Mouse (Mus musculus): ENCODE results near the gene Scaf1. TPM values are rescaled to one million over a fixed set of nuclear protein-coding genes. Genes with fewer than 3 reads are reported as not detected.

Gene Scaf1
- total RNA-seq, 2 experiments from 2014 or later, result 8.7 to 21.9 TPM

DNA sequence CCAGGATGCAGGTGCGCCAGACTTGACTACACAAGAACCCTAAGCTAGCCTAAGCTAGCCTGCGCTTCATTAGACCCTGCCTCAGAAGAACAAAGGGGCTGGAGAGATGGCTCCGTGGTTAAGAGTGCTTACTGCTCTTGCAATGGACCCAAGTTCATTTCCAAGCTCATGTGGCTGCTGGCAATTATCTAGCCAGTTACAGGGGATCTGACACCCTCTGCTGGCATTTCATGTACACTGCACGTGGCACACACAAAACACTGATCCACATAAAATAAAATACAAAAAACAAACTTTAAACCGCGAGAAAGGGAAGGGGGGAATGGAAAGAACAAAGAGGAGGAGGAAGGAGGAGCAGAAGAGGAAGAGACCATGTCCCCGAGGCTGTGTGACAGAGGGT is 58.0 kb downstream of the Scaf1 start:
- ATAC-seq (replicated peaks; ENCODE audit: poor library complexity), result peak; percentile 66

DNA sequence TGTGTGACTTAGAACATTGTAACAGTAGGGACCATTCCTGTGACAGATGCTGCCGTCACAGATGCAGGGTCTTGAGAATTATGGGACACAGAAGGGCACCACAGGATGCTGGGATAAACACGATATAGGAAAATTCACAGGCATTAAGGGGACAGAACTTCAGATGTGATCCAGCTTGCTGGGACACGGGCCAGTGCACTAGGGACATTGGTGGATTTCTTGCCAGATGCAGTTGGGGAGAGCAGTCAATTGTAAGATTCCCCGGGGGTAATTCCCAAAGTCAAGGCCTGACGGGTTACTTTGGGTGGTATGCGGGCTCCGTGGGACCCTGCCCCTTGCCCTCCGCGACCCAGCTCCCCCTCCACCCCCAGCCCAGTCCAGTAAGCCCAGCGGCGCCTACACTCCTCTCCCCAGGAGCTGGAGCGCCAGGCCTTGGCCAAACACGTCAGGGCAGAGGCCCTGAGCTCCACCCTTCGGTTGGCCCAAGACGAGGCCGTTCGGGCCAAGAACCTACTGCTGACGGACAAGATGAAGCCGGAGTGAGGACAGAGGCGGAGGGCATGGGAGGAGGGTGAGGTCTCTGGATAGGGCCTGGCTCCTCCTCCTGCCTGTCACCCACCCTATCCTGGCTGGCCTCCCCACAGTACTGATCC is 58.9 kb downstream of the Scaf1 start:
- no peak for ATAC-seq (replicated peaks; ENCODE audit: poor library complexity)

DNA sequence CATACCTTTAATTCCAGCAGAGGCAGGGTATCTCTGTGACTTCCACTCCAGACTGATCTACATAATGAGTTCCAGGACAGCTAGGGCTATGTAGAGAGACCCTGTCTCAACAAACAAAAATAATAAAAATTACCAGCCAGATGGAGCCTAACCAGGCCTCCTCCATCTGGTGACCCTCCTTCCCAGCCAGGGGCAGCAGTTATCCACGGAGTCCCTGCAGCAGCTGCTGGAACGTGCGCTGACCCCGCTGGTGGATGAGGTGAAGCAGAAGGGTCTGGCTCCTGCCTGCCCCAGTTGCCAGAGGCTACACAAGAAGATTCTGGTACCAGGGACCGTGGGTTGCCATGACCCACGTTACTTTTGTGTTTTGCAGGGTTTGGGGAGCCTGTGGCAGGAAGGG is 59.9 kb downstream of the Scaf1 start:
- ATAC-seq (replicated peaks; ENCODE audit: poor library complexity), result no peak

DNA sequence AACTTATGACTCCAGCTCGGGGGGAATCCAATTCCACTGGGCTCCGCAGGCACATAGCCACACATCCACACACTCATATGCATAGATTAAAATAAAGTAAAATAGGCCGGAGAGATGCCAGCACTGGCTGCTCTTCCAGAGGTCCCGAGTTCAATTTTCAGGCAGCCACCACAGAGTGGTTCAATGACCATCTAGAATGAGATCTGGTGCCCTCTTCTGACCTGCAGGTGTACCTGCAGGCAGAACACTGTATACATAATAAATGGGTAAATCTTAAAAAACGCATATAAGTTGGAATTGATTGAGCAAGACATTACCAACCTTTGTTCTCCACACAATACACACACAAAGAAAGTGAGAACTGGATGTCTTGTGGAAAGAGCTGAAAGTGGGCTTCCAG is 60.5 kb downstream of the Scaf1 start:
- ATAC-seq (replicated peaks; ENCODE audit: poor library complexity), result peak; percentile 19; the same call in 1 of the 2 replicates

DNA sequence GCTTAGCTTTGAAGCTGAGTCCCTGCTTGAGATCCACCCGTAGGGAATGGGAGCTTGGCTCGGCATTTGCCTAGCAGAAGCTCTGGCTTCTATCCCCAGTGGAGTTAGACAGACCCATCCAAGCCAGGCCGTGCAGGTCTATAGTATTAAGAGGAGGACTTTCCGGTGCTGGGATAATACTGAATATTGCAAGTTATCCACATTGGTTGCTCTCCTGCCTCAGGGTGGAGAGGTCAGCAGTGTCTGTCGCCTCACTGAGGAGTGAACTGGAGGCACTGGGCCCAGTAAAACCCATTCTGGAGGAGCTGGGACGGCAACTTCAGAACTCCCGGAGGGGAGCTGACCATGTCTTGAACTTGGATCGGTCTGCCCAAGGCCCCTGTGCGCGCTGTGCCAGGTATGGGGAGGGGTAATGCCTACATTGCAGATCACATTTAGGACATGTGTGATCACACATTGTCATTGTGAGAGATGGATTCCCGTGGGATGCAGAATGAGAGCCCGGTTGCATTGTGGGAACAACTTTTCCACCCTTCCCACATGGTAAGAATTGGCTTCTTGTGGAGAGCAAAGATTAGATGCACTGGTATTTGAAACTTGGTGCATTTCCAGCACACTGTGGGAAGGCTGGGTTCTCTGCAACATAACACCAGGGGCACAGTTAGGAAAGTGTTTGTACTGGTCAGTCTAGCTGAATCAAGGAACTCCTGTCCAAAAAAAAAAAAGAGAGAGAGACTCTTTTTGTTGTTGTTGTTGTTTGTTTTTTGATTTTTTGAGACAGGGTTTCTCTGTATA is 61.9 kb downstream of the Scaf1 start:
- no peak for ATAC-seq (replicated peaks; ENCODE audit: poor library complexity)

DNA sequence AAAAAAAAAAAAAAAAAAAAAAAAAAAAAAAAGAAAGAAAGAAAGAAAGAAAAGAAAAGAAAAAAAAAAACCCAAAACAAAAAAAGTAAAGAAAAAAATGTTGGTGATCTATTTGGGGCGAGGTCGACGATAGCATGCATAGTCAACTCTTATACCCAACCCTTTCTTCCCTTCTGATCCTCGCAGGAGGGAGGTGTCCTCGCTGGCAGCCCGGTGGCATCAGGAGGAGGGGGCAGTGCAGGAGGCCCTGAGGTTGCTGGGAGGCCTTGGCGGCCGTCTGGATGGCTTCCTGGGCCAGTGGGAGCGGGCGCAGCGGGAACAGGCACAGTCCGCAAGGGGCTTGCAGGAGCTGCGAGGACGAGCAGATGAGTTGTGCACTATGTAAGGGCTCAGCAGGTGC is 62.6 kb downstream of the Scaf1 start:
- no peak for ATAC-seq (replicated peaks; ENCODE audit: poor library complexity)

Other genes with a start within 250 kb of the Scaf1 start
Only the 30 nearest of the 35 such genes appear.
- 8.0 and 10.4 TPM in 2 replicates for gene Akt1s1, start 167.4 kb downstream of the Scaf1 start, total RNA-seq (2015)
- 23.9 and 24.9 TPM in 2 replicates for gene Akt1s1, start 167.4 kb downstream of the Scaf1 start, total RNA-seq (2017)
- gene Tbc1d17, start 167.3 kb downstream of the Scaf1 start, total RNA-seq (2015), result 15.2 and 19.2 TPM in 2 replicates
- gene Tbc1d17, start 167.3 kb downstream of the Scaf1 start, total RNA-seq (2017), result 13.6 and 13.8 TPM in 2 replicates
- 43.4 and 49.9 TPM in 2 replicates for gene Pnkp, start 159.2 kb downstream of the Scaf1 start, total RNA-seq (2015)
- gene Pnkp, start 159.2 kb downstream of the Scaf1 start, total RNA-seq (2017), result 60.7 and 69.8 TPM in 2 replicates
- gene Ptov1, start 146.6 kb downstream of the Scaf1 start, total RNA-seq (2015), result 55.3 and 63.9 TPM in 2 replicates
- gene Ptov1, start 146.6 kb downstream of the Scaf1 start, total RNA-seq (2017), result 25.5 and 41.5 TPM in 2 replicates
- gene Med25, start 123.7 kb downstream of the Scaf1 start, total RNA-seq (2015), result 26.0 and 36.8 TPM in 2 replicates
- 11.4 and 14.5 TPM in 2 replicates for gene Med25, start 123.7 kb downstream of the Scaf1 start, total RNA-seq (2017)
- 9.8 and 10.6 TPM in 2 replicates for gene Fuz, start 120.3 kb downstream of the Scaf1 start, total RNA-seq (2015)
- gene Fuz, start 120.3 kb downstream of the Scaf1 start, total RNA-seq (2017), result 16.6 and 19.9 TPM in 2 replicates
- 36.1 and 40.4 TPM in 2 replicates for gene Ap2a1, start 86.9 kb downstream of the Scaf1 start, total RNA-seq (2015)
- 25.8 and 39.8 TPM in 2 replicates for gene Ap2a1, start 86.9 kb downstream of the Scaf1 start, total RNA-seq (2017)
- not detected in 2 replicates for gene Tsks, start 73.2 kb downstream of the Scaf1 start, total RNA-seq (2015)
- gene Tsks, start 73.2 kb downstream of the Scaf1 start, total RNA-seq (2017), result not detected in 2 replicates
- 0.42 and 0.54 TPM in 2 replicates for gene Cpt1c, start 41.5 kb downstream of the Scaf1 start, total RNA-seq (2015)
- gene Cpt1c, start 41.5 kb downstream of the Scaf1 start, total RNA-seq (2017), result 0.25 and 1.6 TPM in 2 replicates
- 147 and 153 TPM in 2 replicates for gene Prmt1, start 29.8 kb downstream of the Scaf1 start, total RNA-seq (2015)
- gene Prmt1, start 29.8 kb downstream of the Scaf1 start, total RNA-seq (2017), result 113 and 135 TPM in 2 replicates
- gene Irf3, start 18.7 kb downstream of the Scaf1 start, total RNA-seq (2015), result 71.9 and 79.5 TPM in 2 replicates
- 70.4 and 89.4 TPM in 2 replicates for gene Irf3, start 18.7 kb downstream of the Scaf1 start, total RNA-seq (2017)
- gene Bcl2l12, start 17.7 kb downstream of the Scaf1 start, total RNA-seq (2015), result 22.6 and 25.9 TPM in 2 replicates
- 26.2 and 28.0 TPM in 2 replicates for gene Bcl2l12, start 17.7 kb downstream of the Scaf1 start, total RNA-seq (2017)
- 4.8 and 6.1 TPM in 2 replicates for gene Rras, start 1.6 kb upstream of the Scaf1 start, total RNA-seq (2015)
- 1.1 TPM in 1 of 2 replicates, not detected in the other for gene Rras, start 1.6 kb upstream of the Scaf1 start, total RNA-seq (2017)
- gene Prr12, start 36.5 kb upstream of the Scaf1 start, total RNA-seq (2015), result 20.5 and 21.7 TPM in 2 replicates
- 2.8 and 4.0 TPM in 2 replicates for gene Prr12, start 36.5 kb upstream of the Scaf1 start, total RNA-seq (2017)
- 39.7 and 45.0 TPM in 2 replicates for gene Nosip, start 46.1 kb upstream of the Scaf1 start, total RNA-seq (2015)
- 46.8 and 49.2 TPM in 2 replicates for gene Nosip, start 46.1 kb upstream of the Scaf1 start, total RNA-seq (2017)
- 2.6 and 4.7 TPM in 2 replicates for gene Prrg2, start 46.3 kb upstream of the Scaf1 start, total RNA-seq (2015)
- 3.0 and 4.2 TPM in 2 replicates for gene Prrg2, start 46.3 kb upstream of the Scaf1 start, total RNA-seq (2017)
- 4.6 and 7.8 TPM in 2 replicates for gene Rcn3, start 75.9 kb upstream of the Scaf1 start, total RNA-seq (2015)
- gene Rcn3, start 75.9 kb upstream of the Scaf1 start, total RNA-seq (2017), result 5.4 TPM in 2 replicates
- 0.54 and 0.62 TPM in 2 replicates for gene Fcgrt, start 87.5 kb upstream of the Scaf1 start, total RNA-seq (2015)
- gene Fcgrt, start 87.5 kb upstream of the Scaf1 start, total RNA-seq (2017), result 3.9 TPM in 2 replicates
- 3,046 and 3,197 TPM in 2 replicates for gene Rps11, start 108.1 kb upstream of the Scaf1 start, total RNA-seq (2015)
- 1,081 and 1,541 TPM in 2 replicates for gene Rps11, start 108.1 kb upstream of the Scaf1 start, total RNA-seq (2017)
- gene Rpl13a, start 112.4 kb upstream of the Scaf1 start, total RNA-seq (2015), result 2,930 and 3,118 TPM in 2 replicates
- gene Rpl13a, start 112.4 kb upstream of the Scaf1 start, total RNA-seq (2017), result 3,320 and 3,859 TPM in 2 replicates
- not detected in 2 replicates for gene Gm45713, start 119.9 kb upstream of the Scaf1 start, total RNA-seq (2015)
- gene Gm45713, start 119.9 kb upstream of the Scaf1 start, total RNA-seq (2017), result 1.4 TPM in 1 of 2 replicates, not detected in the other
- gene Flt3l, start 120.1 kb upstream of the Scaf1 start, total RNA-seq (2015), result 8.2 and 8.5 TPM in 2 replicates
- gene Flt3l, start 120.1 kb upstream of the Scaf1 start, total RNA-seq (2017), result 4.7 and 7.0 TPM in 2 replicates
- 114 and 146 TPM in 2 replicates for gene Pih1d1, start 137.9 kb upstream of the Scaf1 start, total RNA-seq (2015)
- gene Pih1d1, start 137.9 kb upstream of the Scaf1 start, total RNA-seq (2017), result 34.9 and 61.8 TPM in 2 replicates
- 57.5 and 59.3 TPM in 2 replicates for gene Aldh16a1, start 138.2 kb upstream of the Scaf1 start, total RNA-seq (2015)
- 23.4 and 25.8 TPM in 2 replicates for gene Aldh16a1, start 138.2 kb upstream of the Scaf1 start, total RNA-seq (2017)
- gene Slc17a7, start 147.6 kb upstream of the Scaf1 start, total RNA-seq (2015), result 0.07 TPM in 1 of 2 replicates, not detected in the other
- gene Slc17a7, start 147.6 kb upstream of the Scaf1 start, total RNA-seq (2017), result not detected in 2 replicates
- gene Gfy, start 163.2 kb upstream of the Scaf1 start, total RNA-seq (2015), result not detected in 2 replicates
- gene Gfy, start 163.2 kb upstream of the Scaf1 start, total RNA-seq (2017), result not detected in 2 replicates
- not detected in 2 replicates for gene Pth2, start 164.6 kb upstream of the Scaf1 start, total RNA-seq (2015)
- not detected in 2 replicates for gene Pth2, start 164.6 kb upstream of the Scaf1 start, total RNA-seq (2017)
- gene Ccdc155, start 188.5 kb upstream of the Scaf1 start, total RNA-seq (2015), result 0.15 TPM in 1 of 2 replicates, not detected in the other
- gene Ccdc155, start 188.5 kb upstream of the Scaf1 start, total RNA-seq (2017), result 0.34 TPM in 1 of 2 replicates, not detected in the other
- gene Dkkl1, start 195.8 kb upstream of the Scaf1 start, total RNA-seq (2015), result 3.8 and 5.4 TPM in 2 replicates
- gene Dkkl1, start 195.8 kb upstream of the Scaf1 start, total RNA-seq (2017), result 4.2 and 5.6 TPM in 2 replicates
- 2.2 TPM in 1 of 2 replicates, not detected in the other for gene Tead2, start 199.4 kb upstream of the Scaf1 start, total RNA-seq (2015)
- gene Tead2, start 199.4 kb upstream of the Scaf1 start, total RNA-seq (2017), result 0.20 TPM in 1 of 2 replicates, not detected in the other

All from megakaryocyte progenitor cell, adult 5-6 weeks (primary cell).